Mouse (Mus musculus) intestine, postnatal 0 days (tissue): Measurements from ENCODE around the gene Ankub1. TPM values are rescaled to one million over a fixed set of nuclear protein-coding genes. Genes with fewer than 3 reads are reported as not detected.

ENCODE experiments used
- ATAC-seq: fragments of 200-750 bp; cut with Nextera tagmentation; 2 replicates; pipeline ENCODE4 v1.8.0; 2017; ENCODE audit warnings: mild to moderate bottlenecking, moderate TSS enrichment, moderate library complexity
- H3K27ac ChIP-seq: fragments of 300-500 bp; sonication (generic); 2 replicates; pipeline ENCODE4 v1.5.1; 2014; ENCODE audit warnings: mild to moderate bottlenecking, low read depth, low read length, moderate library complexity
- H3K27me3 ChIP-seq: fragments of 300-500 bp; sonication (generic); replicated peaks from 2 replicates; pipeline ENCODE4 v1.6.1; 2014; ENCODE audit warnings: low read length, mixed read lengths; ENCODE audit not compliant: control insufficient read depth, insufficient read depth
- H3K36me3 ChIP-seq: fragments of 300-500 bp; sonication (generic); 2 replicates; pipeline ENCODE4 v1.6.1; 2014; ENCODE audit warnings: mild to moderate bottlenecking, moderate library complexity; ENCODE audit not compliant: control insufficient read depth, insufficient read depth
- H3K4me1 ChIP-seq: fragments of 300-500 bp; sonication (generic); replicated peaks from 2 replicates; pipeline ENCODE4 v1.6.1; 2014; ENCODE audit warnings: antibody characterized with exemption, low read length, mixed read lengths; ENCODE audit not compliant: control insufficient read depth, insufficient read depth
- H3K4me2 ChIP-seq: fragments of 300-500 bp; sonication (generic); replicated peaks from 2 replicates; pipeline ENCODE4 v1.6.1; 2014; ENCODE audit warnings: low read depth, mild to moderate bottlenecking, moderate library complexity
- H3K4me3 ChIP-seq: fragments of 300-500 bp; sonication (generic); 2 replicates; pipeline ENCODE4 v1.5.1; 2014; ENCODE audit warnings: low read depth, low read length
- H3K9ac ChIP-seq: fragments of 300-500 bp; sonication (generic); 2 replicates; pipeline ENCODE4 v1.6.1; 2014; ENCODE audit warnings: mild to moderate bottlenecking, low read depth, low read length
- H3K9me3 ChIP-seq: fragments of 300-500 bp; sonication (generic); 2 replicates; pipeline ENCODE4 v1.6.1; 2016; ENCODE audit warnings: mixed run types; ENCODE audit not compliant: control insufficient read depth
- CTCF ChIP-seq: sonication (generic); IDR thresholded peaks from 2 replicates; pipeline ENCODE4 v1.5.1; 2016; ENCODE audit warnings: low read depth, mild to moderate bottlenecking, control low read depth, antibody characterized with exemption, moderate library complexity
- WGBS: fragments of 180-500 bp; shearing (Covaris S2); extraction: QIAGEN DNeasy Blood & Tissue Kit; methylation state at CpG from one replicate; pipeline ENCODE4 v1.1.7; 2014; 5-methylcytosine and 5-hydroxymethylcytosine counted together
- polyA plus RNA-seq: library from polyadenylated mRNA; unstranded; fragments of >200 nt; fragmentation: Nextera tagmentation; extraction: Ambion mirVana; gene quantifications from 2 replicates; pipeline ENCODE4 v1.2.1, GENCODE M21; 2015

The Ankub1 gene
- not detected in 2 replicates for polyA plus RNA-seq

- no peak for ATAC-seq
- 50% methylated on average over 2 of the region's 2 CpGs for WGBS
- H3K4me3 ChIP-seq = no peak within 1 kb of the TSS
Measured at GRCm38 (mm10) chr3:57692719-57693118, at the start of gene Ankub1. Gene Ankub1, minus strand, starts transcription at chr3:57692799.

GRCm38 (mm10) chr3:57739830-57740229 lies 47.2 kb upstream of the Ankub1 start:
- Histone ChIP-seq H3K27me3 (no peaks in the 10 kb centered on the region), H3K27ac (no peak overlapping the region), H3K36me3 (no peaks in the 10 kb centered on the region), H3K4me1 (0 out of 2 replicates have a peak, but pooled peaks cover 3% of the 10 kb centered on the region), H3K4me3 (no peak overlapping the region), H3K9me3 (no peaks in the 10 kb centered on the region), H3K9ac (no peak overlapping the region), H3K4me2 (no peak overlapping the region)
- ATAC-seq = no peak
- TF ChIP-seq CTCF = no peak
- 85% methylated on average over 1 of the region's 1 CpGs for WGBS

More at GRCm38 (mm10) chr3:57692719-57693118, at the start of gene Ankub1:
- H3K27ac ChIP-seq = no peak within 1 kb of the TSS
- no peaks in the 10 kb centered on the region for H3K9me3 ChIP-seq
- no peak within 1 kb of the TSS for H3K4me2 ChIP-seq
- no peaks in the 10 kb centered on the region for H3K27me3 ChIP-seq
- no peak for TF ChIP-seq CTCF
- no peak within 1 kb of the TSS for H3K9ac ChIP-seq
- H3K4me1 ChIP-seq = no peaks in the 10 kb centered on the region
- H3K36me3 ChIP-seq = no peaks in the 10 kb centered on the region

GRCm38 (mm10) chr3:57736419-57737095 lies 44.0 kb upstream of the Ankub1 start:
- H3K27ac ChIP-seq = peak overlapping the region; percentile 93
- H3K27me3 ChIP-seq = no peaks in the 10 kb centered on the region
- TF ChIP-seq CTCF = no peak
- H3K36me3 ChIP-seq = no peaks in the 10 kb centered on the region
- 2% methylated on average over 13 of the region's 13 CpGs for WGBS
- H3K9me3 ChIP-seq = no peaks in the 10 kb centered on the region
- H3K4me3 ChIP-seq = peak overlapping the region; percentile 78
- peak overlapping the region; percentile 85 for H3K4me2 ChIP-seq
- ATAC-seq = no peak
- 0 out of 2 replicates have a peak, but pooled peaks cover 3% of the 10 kb centered on the region for H3K4me1 ChIP-seq
- peak overlapping the region; percentile 57 for H3K9ac ChIP-seq

GRCm38 (mm10) chr3:57735511-57736370 lies 43.1 kb upstream of the Ankub1 start, which contains the start of gene Rnf13:
Gene Rnf13, plus strand, starts transcription at chr3:57736062.
- TF ChIP-seq CTCF = no peak
- peak; percentile 99 for ATAC-seq
- WGBS = under 1% methylated on average over 59 of the region's 59 CpGs

GRCm38 (mm10) chr3:57732206-57732915 lies 39.8 kb upstream of the Ankub1 start:
- Histone ChIP-seq H3K9ac (no peak overlapping the region), H3K4me3 (no peak overlapping the region), H3K4me1 (no peaks in the 10 kb centered on the region), H3K36me3 (no peaks in the 10 kb centered on the region), H3K27me3 (no peaks in the 10 kb centered on the region), H3K9me3 (no peaks in the 10 kb centered on the region), H3K27ac (no peak overlapping the region), H3K4me2 (no peak overlapping the region)
- WGBS = 74% methylated on average over 5 of the region's 5 CpGs
- ATAC-seq = no peak
- no peak for TF ChIP-seq CTCF

More at GRCm38 (mm10) chr3:57735511-57736370, 43.1 kb upstream of the Ankub1 start, which contains the start of gene Rnf13:
- no peaks in the 10 kb centered on the region for H3K27me3 ChIP-seq
- H3K4me3 ChIP-seq = peak within 1 kb of the TSS; percentile 78
- 0 out of 2 replicates have a peak, but pooled peaks cover 3% of the 10 kb centered on the region for H3K4me1 ChIP-seq
- peak within 1 kb of the TSS; percentile 57 for H3K9ac ChIP-seq
- H3K9me3 ChIP-seq = no peaks in the 10 kb centered on the region
- H3K4me2 ChIP-seq = peak within 1 kb of the TSS; percentile 85
- H3K36me3 ChIP-seq = no peaks in the 10 kb centered on the region
- peak within 1 kb of the TSS; percentile 93 for H3K27ac ChIP-seq
